Mouse (Mus musculus) C2C12 (cell line): ENCODE results near the gene 4921511M17Rik. TPM values are rescaled to one million over a fixed set of nuclear protein-coding genes. Genes with fewer than 3 reads are reported as not detected.
"Not testable (repeated sequence)": the region's sequence is repeated elsewhere in the genome, so short reads cannot be mapped to it uniquely, and the experiment has no call there.

Experiments used
- H3K27me3 ChIP-seq: one replicate; pipeline ENCODE4 v1.6.1; 2011; ENCODE audit not compliant: control insufficient read depth, insufficient read depth, insufficient read length
- H3K36me3 ChIP-seq: one replicate; pipeline ENCODE4 v1.6.1; 2011; ENCODE audit not compliant: control insufficient read depth, insufficient read depth
- H3K4me3 ChIP-seq: one replicate; pipeline ENCODE4 v1.5.1; 2011; ENCODE audit warnings: mild to moderate bottlenecking, control low read depth; ENCODE audit not compliant: poor library complexity, insufficient read depth, severe bottlenecking
- H3K79me2 ChIP-seq: one replicate; pipeline ENCODE4 v1.6.1; 2011; ENCODE audit not compliant: control insufficient read depth, insufficient read depth
- H3K79me3 ChIP-seq: one replicate; pipeline ENCODE4 v1.6.1; 2011; ENCODE audit warnings: low read depth, control low read depth
- H3ac ChIP-seq: one replicate; pipeline ENCODE3; 2011; ENCODE audit warnings: low read depth; ENCODE audit not compliant: control insufficient read depth, insufficient read length
- CEBPB ChIP-seq: IDR thresholded peaks from one replicate; pipeline ENCODE4 v1.6.1; 2011; ENCODE audit warnings: low read depth, mild to moderate bottlenecking, control low read depth, moderate library complexity
- MAX ChIP-seq: IDR thresholded peaks from one replicate; pipeline ENCODE4 v1.6.1; 2011; ENCODE audit warnings: mild to moderate bottlenecking, control low read depth
- MYOD1 ChIP-seq: IDR thresholded peaks from one replicate; pipeline ENCODE4 v1.6.1; 2011; ENCODE audit warnings: low read depth; ENCODE audit not compliant: control insufficient read depth, insufficient read length
- long read RNA-seq, 2 experiments: library from polyadenylated mRNA; unstranded; transcript quantifications; one replicate each; pipeline ENCODE4 v2.0.0; 2019 to 2020
- polyA plus RNA-seq: library from polyadenylated mRNA; unstranded; fragments of >200 nt; fragmentation: generic; extraction: Trizol; gene quantifications from one replicate; pipeline ENCODE4 v1.2.1, GENCODE M21; 2012; ENCODE audit warnings: missing spikeins

The 4921511M17Rik gene
- 0.06 TPM for polyA plus RNA-seq
- long read RNA-seq, experiment 1, result 0 reads
- long read RNA-seq, experiment 2, result 0 reads

GRCm38 (mm10) chrX:154033727-154034126 is at the start of gene 4921511M17Rik:
Gene 4921511M17Rik (minus strand): TSS chrX:154033827.
- not testable (repeated sequence) for H3K79me2 ChIP-seq, H3K79me3 ChIP-seq, H3ac ChIP-seq, H3K27me3 ChIP-seq, H3K4me3 ChIP-seq, H3K36me3 ChIP-seq

DNA sequence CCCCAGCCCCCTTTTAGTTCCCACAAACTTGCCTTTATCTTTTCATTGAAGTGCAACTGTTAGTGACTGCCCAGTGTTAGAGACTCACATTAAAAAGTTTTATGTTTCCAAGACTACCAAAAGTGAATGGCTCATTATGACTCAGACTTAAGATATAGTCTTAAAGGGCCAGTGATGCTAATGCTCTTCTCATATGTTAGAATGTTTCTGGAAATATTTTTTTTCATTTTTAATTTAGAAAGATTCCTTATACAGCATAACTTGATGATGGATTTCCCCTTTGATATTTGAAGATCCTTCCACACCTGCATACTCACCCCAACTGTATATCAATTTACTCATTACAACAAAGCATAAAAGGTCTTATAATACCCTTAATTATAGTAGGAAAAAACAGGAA is 21.3 kb upstream of the 4921511M17Rik start, which contains the start of gene Gm10057:
Gene Gm10057, minus strand, starts transcription at position 101 of the 400 bp plus-strand sequence.
- H3K36me3 ChIP-seq, H3K79me2 ChIP-seq, H3K4me3 ChIP-seq, H3K79me3 ChIP-seq, H3ac ChIP-seq, H3K27me3 ChIP-seq: not testable (repeated sequence)

- not testable (repeated sequence) for H3ac ChIP-seq, H3K79me3 ChIP-seq, H3K4me3 ChIP-seq, H3K79me2 ChIP-seq, H3K36me3 ChIP-seq, H3K27me3 ChIP-seq
Measured at GRCm38 (mm10) chrX:154012540-154012939, 21.1 kb downstream of the 4921511M17Rik start, which contains the start of gene Samt1. Gene Samt1 (minus strand): TSS chrX:154012640.

GRCm38 (mm10) chrX:153976914-153977313 is 56.7 kb downstream of the 4921511M17Rik start:
- H3K36me3 ChIP-seq, H3K79me3 ChIP-seq, H3K27me3 ChIP-seq, H3K79me2 ChIP-seq, H3K4me3 ChIP-seq, H3ac ChIP-seq: not testable (repeated sequence)

DNA sequence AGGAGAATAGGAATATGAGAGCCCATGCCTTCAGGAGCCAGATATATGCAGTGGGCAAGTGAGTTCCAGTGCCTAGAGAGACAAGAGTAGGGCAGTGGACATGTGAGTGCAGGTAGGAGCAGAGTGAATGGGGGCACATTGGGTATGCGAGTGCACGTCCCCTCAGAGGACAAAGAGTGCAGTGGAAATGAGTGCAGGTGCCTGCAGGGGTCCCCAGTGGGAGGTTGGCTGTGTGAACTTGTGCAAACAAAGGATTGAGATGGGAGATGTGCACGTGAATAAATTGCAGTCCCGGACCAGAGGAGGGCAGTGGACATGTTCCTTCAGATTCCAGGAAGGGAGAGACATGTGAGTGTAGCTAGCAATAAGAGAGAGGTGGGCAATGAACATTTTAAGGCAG is 57.2 kb downstream of the 4921511M17Rik start:
- H3K4me3 ChIP-seq, H3ac ChIP-seq, H3K79me2 ChIP-seq, H3K27me3 ChIP-seq, H3K36me3 ChIP-seq, H3K79me3 ChIP-seq: not testable (repeated sequence)

GRCm38 (mm10) chrX:153974450-153974849 is 59.2 kb downstream of the 4921511M17Rik start:
- Histone ChIP-seq H3K79me3 (no peaks in the 10 kb centered on the region), H3ac (no peak overlapping the region), H3K4me3 (no peak overlapping the region), H3K79me2 (no peaks in the 10 kb centered on the region), H3K36me3 (no peaks in the 10 kb centered on the region), H3K27me3 (no peaks in the 10 kb centered on the region)
- TF ChIP-seq CEBPB, result no peak
- TF ChIP-seq MYOD1, result no peak
- no peak for TF ChIP-seq MAX

Other genes with a start within 250 kb of the 4921511M17Rik start
- 0.67 TPM for gene Spin2c, start 201.6 kb downstream of the 4921511M17Rik start, polyA plus RNA-seq
- gene Samt1, start 21.2 kb downstream of the 4921511M17Rik start, polyA plus RNA-seq, result 0.06 TPM
- gene Gm10057, start 21.2 kb upstream of the 4921511M17Rik start, polyA plus RNA-seq, result not detected
- gene Gm15140, start 86.9 kb upstream of the 4921511M17Rik start, polyA plus RNA-seq, result not detected